Mouse (Mus musculus) spleen, adult 2 months (tissue): ENCODE measurements at regions not wholly inside any gene's neighbourhood (a gene's known extent, or its start where the extent isn't known, plus 50 kb on each side); places are given as distances from the start of the nearest gene placed in this dataset.
"Not testable (repeated sequence)": the region's sequence is repeated elsewhere in the genome, so short reads cannot be mapped to it uniquely, and the experiment has no call there.

Experiments used
- DNase-seq, 2 experiments: peaks; one replicate each; pipeline versions ENCODE4 v3.0.0 to v3.0.0-alpha.2; 2012 to 2021; ENCODE audit warnings: low spot score in 2 of 2, low read depth in 1 of 2
- H3K27ac ChIP-seq: fragments of 200-500 bp; 2 replicates; pipeline ENCODE4 v1.5.1; 2012; ENCODE audit warnings: low read length, inconsistent platforms; ENCODE audit not compliant: insufficient read depth
- H3K27me3 ChIP-seq: fragments of 200-500 bp; 2 replicates; pipeline ENCODE4 v1.6.1; 2012; ENCODE audit warnings: mild to moderate bottlenecking, moderate library complexity, low read length, inconsistent platforms; ENCODE audit not compliant: control insufficient read depth, insufficient read depth
- H3K36me3 ChIP-seq: fragments of 200-500 bp; 2 replicates; pipeline ENCODE4 v1.6.1; 2012; ENCODE audit warnings: mild to moderate bottlenecking, low read length, inconsistent platforms; ENCODE audit not compliant: control insufficient read depth, insufficient read depth
- H3K4me1 ChIP-seq: fragments of 200-500 bp; 2 replicates; pipeline ENCODE4 v1.6.1; 2011; ENCODE audit warnings: inconsistent platforms; ENCODE audit not compliant: control insufficient read depth, insufficient read depth, insufficient read length
- H3K4me3 ChIP-seq: fragments of 200-500 bp; 2 replicates; pipeline ENCODE4 v1.5.1; 2011; ENCODE audit warnings: mild to moderate bottlenecking, inconsistent platforms; ENCODE audit not compliant: insufficient read depth, insufficient read length; ENCODE audit errors: extremely low read depth
- CTCF ChIP-seq: fragments of 200-500 bp; IDR thresholded peaks from 2 replicates; pipeline ENCODE4 v1.5.1; 2011; ENCODE audit warnings: mild to moderate bottlenecking, inconsistent platforms; ENCODE audit not compliant: insufficient read depth, insufficient read length, insufficient replicate concordance; ENCODE audit errors: extremely low read depth
- POLR2A ChIP-seq: fragments of 200-500 bp; IDR thresholded peaks from 2 replicates; pipeline ENCODE4 v1.6.1; 2011; ENCODE audit warnings: low read depth, low read length, inconsistent platforms
- WGBS: fragments of 180-500 bp; shearing (Covaris S2); methylation state at CpG from one replicate; pipeline ENCODE4 v1.1.7; 2018; 5-methylcytosine and 5-hydroxymethylcytosine counted together

- no peak for DNase-seq
- TF ChIP-seq POLR2A (no peak), CTCF (no peak)
- Histone ChIP-seq H3K4me3 (no peak overlapping the region), H3K4me1 (no peaks in the 10 kb centered on the region), H3K27me3 (no peaks in the 10 kb centered on the region), H3K36me3 (no peaks in the 10 kb centered on the region), H3K27ac (no peak overlapping the region)
- WGBS, result 69% methylated on average over 3 of the region's 3 CpGs
Measured at GRCm38 (mm10) chr6:22487467-22487866, 131.4 kb upstream of the Fam3c start.

GRCm38 (mm10) chr6:22485828-22486518 lies 129.9 kb upstream of the Fam3c start:
- no peaks in the 10 kb centered on the region for H3K4me1 ChIP-seq
- H3K4me3 ChIP-seq, result no peak overlapping the region
- no peak overlapping the region for H3K27ac ChIP-seq
- TF ChIP-seq CTCF, result no peak
- no peak for TF ChIP-seq POLR2A
- no peak for DNase-seq
- H3K27me3 ChIP-seq, result no peaks in the 10 kb centered on the region
- 95% methylated on average over 11 of the region's 11 CpGs for WGBS
- no peaks in the 10 kb centered on the region for H3K36me3 ChIP-seq

DNA sequence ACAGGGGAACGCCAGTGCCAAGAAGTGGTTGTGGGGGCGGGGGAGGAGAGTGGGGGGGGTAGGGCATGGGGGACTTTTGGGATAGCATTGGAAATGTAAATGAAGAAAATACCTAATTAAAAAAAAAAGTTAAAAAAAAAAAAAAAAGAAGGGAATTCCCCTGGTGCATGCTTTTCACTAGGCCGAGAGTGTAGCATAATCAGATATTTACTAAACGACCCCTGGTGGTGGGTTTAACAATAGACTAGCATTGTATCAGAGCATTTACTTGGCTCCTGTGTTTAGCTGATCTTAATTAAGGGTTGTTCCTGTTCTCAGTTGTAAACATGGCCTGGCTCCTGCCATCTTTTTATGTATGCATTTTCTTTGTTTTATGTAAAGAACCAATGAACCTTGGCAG lies 126.2 kb upstream of the Fam3c start:
- 75% methylated on average over 4 of the region's 4 CpGs for WGBS
- H3K4me1 ChIP-seq, DNase-seq: not testable (repeated sequence)

DNA sequence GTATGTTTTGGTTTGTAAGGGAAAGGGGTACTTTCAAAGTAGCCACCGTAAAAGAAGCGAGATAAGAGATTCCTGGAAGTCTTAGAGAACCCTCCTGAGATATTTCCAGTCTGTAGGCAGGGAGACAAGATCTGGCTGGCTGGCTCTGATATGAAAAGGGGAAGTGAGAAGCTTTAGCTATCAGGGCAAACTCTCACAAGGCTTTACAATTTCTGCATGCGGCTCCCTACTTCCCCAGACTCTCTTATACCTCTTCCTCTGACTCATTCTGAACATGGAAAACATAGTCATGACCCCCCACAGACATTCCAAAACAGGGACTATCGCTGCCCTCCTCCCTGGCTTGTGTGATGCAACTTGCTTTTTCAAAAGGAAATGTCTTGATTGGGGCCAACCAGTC lies 118.6 kb upstream of the Fam3c start:
- H3K4me3 ChIP-seq, result no peak overlapping the region
- no peak overlapping the region for H3K27ac ChIP-seq
- H3K36me3 ChIP-seq, result no peaks in the 10 kb centered on the region
- 14% methylated on average over 4 of the region's 4 CpGs for WGBS
- DNase-seq, result peak in 1 of 2 experiments; percentile 7
- H3K4me1 ChIP-seq, result peaks cover 4% of the 10 kb centered on the region; the same call in 1 of the 2 replicates
- H3K27me3 ChIP-seq, result no peaks in the 10 kb centered on the region
- TF ChIP-seq POLR2A (no peak), CTCF (no peak)

More for the DNA sequence above, 126.2 kb upstream of the Fam3c start:
- H3K27ac ChIP-seq, H3K4me3 ChIP-seq, H3K36me3 ChIP-seq, H3K27me3 ChIP-seq: not testable (repeated sequence)

DNA sequence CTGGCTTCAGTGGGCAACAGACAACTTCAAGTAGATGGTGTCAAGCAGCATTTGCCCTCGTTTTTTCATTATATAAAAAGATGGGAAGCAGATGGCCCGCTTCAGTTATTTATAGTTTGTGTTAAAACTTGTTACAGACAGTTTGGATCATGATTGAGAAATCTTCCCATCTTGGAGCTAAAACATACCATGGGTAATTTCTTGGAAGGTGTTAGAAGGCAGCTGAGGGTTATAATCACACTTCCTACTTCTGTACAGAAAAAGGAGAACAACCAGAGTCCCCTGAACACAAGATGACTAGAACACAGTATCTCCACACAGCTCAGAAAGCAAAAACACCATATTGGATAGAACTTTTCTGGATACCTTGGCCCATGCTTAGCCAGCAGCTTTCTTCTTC lies 118.0 kb upstream of the Fam3c start:
- no peaks in the 10 kb centered on the region for H3K36me3 ChIP-seq
- no peak for DNase-seq
- WGBS, result 25% methylated on average over 2 of the region's 2 CpGs
- H3K4me1 ChIP-seq, result peaks cover 4% of the 10 kb centered on the region; the same call in 1 of the 2 replicates
- no peak overlapping the region for H3K27ac ChIP-seq
- no peaks in the 10 kb centered on the region for H3K27me3 ChIP-seq
- TF ChIP-seq CTCF (no peak), POLR2A (no peak)
- H3K4me3 ChIP-seq, result no peak overlapping the region

DNA sequence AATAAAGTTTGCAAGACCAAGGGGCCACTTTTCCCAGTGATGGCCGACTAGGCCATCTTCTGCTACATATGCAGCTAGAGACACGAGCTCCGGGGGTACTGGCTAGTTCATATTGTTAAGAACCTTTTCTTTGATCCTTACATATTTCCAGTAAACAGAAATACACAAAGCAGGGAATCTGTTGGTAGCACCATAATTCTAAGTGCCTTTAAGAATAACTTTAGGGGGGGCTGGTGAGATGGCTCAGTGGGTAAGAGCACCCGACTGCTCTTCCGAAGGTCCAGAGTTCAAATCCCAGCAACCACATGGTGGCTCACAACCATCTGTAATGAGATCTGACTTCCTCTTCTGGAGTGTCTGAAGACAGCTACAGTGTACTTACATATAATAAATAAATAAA lies 116.4 kb upstream of the Fam3c start:
- not testable (repeated sequence) for H3K27me3 ChIP-seq
- 89% methylated on average over 5 of the region's 5 CpGs for WGBS

DNA sequence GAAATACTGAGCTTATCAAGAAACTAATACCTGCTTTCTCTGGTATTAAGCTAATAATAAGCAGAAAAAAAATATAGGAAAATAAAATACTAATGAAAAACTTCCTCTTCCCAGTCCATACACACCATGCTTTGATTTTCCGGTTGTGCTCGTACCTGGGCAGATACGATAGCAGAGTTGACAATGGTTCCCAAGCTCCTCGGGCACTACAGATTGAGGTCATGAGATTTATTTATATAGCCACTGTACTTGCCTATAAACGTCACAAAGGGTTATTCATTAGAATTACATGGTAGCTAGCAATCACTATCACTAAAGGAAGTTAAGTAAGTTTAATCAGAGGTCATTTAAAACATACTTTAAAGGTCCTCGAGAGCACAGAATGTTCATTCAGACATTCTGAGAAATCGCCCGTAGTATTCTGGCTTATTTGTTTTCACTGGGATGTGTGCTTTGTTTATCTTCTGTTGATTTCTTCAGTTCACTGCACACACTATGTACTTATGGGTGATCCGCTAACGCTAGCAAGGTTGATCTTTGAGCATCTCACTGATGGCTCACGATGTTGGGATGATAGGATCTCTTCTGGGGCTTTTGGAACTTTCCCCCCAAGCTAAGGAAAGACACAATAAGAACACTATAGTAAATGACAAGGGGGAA lies 111.4 kb upstream of the Fam3c start:
- TF ChIP-seq POLR2A (no peak), CTCF (no peak)
- Histone ChIP-seq H3K27me3 (no peaks in the 10 kb centered on the region), H3K4me3 (no peak overlapping the region), H3K27ac (no peak overlapping the region), H3K4me1 (no peaks in the 10 kb centered on the region), H3K36me3 (no peaks in the 10 kb centered on the region)
- 91% methylated on average over 11 of the region's 11 CpGs for WGBS
- DNase-seq, result no peak

More for the DNA sequence above, 116.4 kb upstream of the Fam3c start:
- H3K4me1 ChIP-seq, H3K36me3 ChIP-seq, H3K27ac ChIP-seq, H3K4me3 ChIP-seq, DNase-seq: not testable (repeated sequence)
